Comparison of ENCODE assay signal across 8 mouse cellular contexts in genomic region chr6:128299292-128300133, GRCm38 (mm10). TPM values are rescaled to one million over a fixed set of nuclear protein-coding genes. Genes with fewer than 3 reads are reported as not detected.
A peak's percentile ranks its signal among the peaks of the same experiment; 100 is the strongest.
DNase-seq lines count a peak whose midpoint lies in the region; ATAC-seq lines count a peak whose summit lies in the region.

No protein-coding gene starts in this region.

- no peaks in the 10 kb centered on the region for H3K36me3 ChIP-seq in forebrain, embryonic 14.5 days (ENCODE audit: control insufficient read depth, insufficient read depth, low read length)
- no peaks in the 10 kb centered on the region for H3K36me3 ChIP-seq in limb, embryonic 12.5 days

- H3K4me1 ChIP-seq in forebrain, embryonic 14.5 days (ENCODE audit: control insufficient read depth, insufficient read depth, low read length), result peaks cover 25% of the 10 kb centered on the region
- H3K4me1 ChIP-seq in limb, embryonic 12.5 days (replicated peaks), result peaks cover 33% of the 10 kb centered on the region

- 0 out of 2 replicates have a peak, but pooled peaks have one; percentile 7 for ATAC-seq in forebrain, embryonic 14.5 days
- ATAC-seq in limb, embryonic 12.5 days (ENCODE audit: insufficient number of reproducible peaks, insufficient read depth, low FRiP score, low TSS enrichment, low read depth), result peak; percentile 53

- H3K9me3 ChIP-seq in forebrain, embryonic 14.5 days (replicated peaks; ENCODE audit: control insufficient read depth, low read length), result no peaks in the 10 kb centered on the region
- peaks cover 8% of the 10 kb centered on the region for H3K9me3 ChIP-seq in limb, embryonic 12.5 days

- 2% methylated on average over 25 of the region's 25 CpGs for WGBS in forebrain, embryonic 14.5 days
- 1% methylated on average over 25 of the region's 25 CpGs for WGBS in limb, embryonic 12.5 days

- H3K9ac ChIP-seq in forebrain, embryonic 14.5 days (ENCODE audit: low read length), result peak overlapping the region; percentile 64
- peak overlapping the region; percentile 63 for H3K9ac ChIP-seq in limb, embryonic 12.5 days (replicated peaks)

- peak overlapping the region; percentile 100 for H3K4me2 ChIP-seq in forebrain, embryonic 14.5 days (ENCODE audit: low read length)
- H3K4me2 ChIP-seq in limb, embryonic 12.5 days, result peak overlapping the region; percentile 94

- H3K27me3 ChIP-seq in forebrain, embryonic 14.5 days (replicated peaks; ENCODE audit: control insufficient read depth, insufficient read depth, low read length), result peaks cover 47% of the 10 kb centered on the region
- H3K27me3 ChIP-seq in limb, embryonic 12.5 days, result peaks cover 49% of the 10 kb centered on the region

- H3K27ac ChIP-seq in forebrain, embryonic 14.5 days (ENCODE audit: low read depth, low read length), result no peak overlapping the region
- no peak overlapping the region for H3K27ac ChIP-seq in limb, embryonic 12.5 days

- DNase-seq in heart, adult 18-20 months, result peak; percentile 34 to 37
- no peak for DNase-seq in heart, postnatal 4 days
- peak; percentile 67 for DNase-seq in R1 (ENCODE audit: low read depth, low spot score)
- DNase-seq in forebrain, embryonic 14.5 days (ENCODE audit: low spot score), result no peak
- peak; percentile 24 for DNase-seq in retina, postnatal 1 day
- no peak for DNase-seq in thymus, postnatal 25 days
- DNase-seq in gastrocnemius, postnatal 14 days, result no peak

- H3K4me3 ChIP-seq in forebrain, embryonic 14.5 days (ENCODE audit: low read depth, low read length), result peak overlapping the region; percentile 59
- H3K4me3 ChIP-seq in limb, embryonic 12.5 days (replicated peaks), result peak overlapping the region; percentile 62

- intact Hi-C loops in gastrocnemius, postnatal 14 days (cut with DNase I; ENCODE audit: low total_unique reads), result loop anchor here (5.0 kb wide), 1 partner anchor 67 kb away; no protein-coding TSS in a partner anchor

RNA-seq across cellular contexts. Expression of gene Tead4, which starts 1.1 kb away (rescaled TPM):
- total RNA-seq in heart, adult 18-20 months (2021), result 1 to 10 TPM; 3.1 to 5.0 TPM
- 1 to 10 TPM; 6.2 to 6.9 TPM for total RNA-seq in heart, postnatal 4 days (2021)
- 0.18 and 0.37 TPM in 2 replicates for polyA plus RNA-seq in forebrain, embryonic 14.5 days (2014; fragmentation: Nextera tagmentation; extraction: Ambion mirVana)
- 3.5 TPM in 2 replicates for polyA plus RNA-seq in limb, embryonic 12.5 days (2016; fragmentation: Nextera tagmentation; extraction: Ambion mirVana)
- total RNA-seq in gastrocnemius, postnatal 14 days (2021), result 10 to 100 TPM; 10.9 to 11.0 TPM

RNA-seq across cellular contexts. Expression of gene Tulp3, which starts 56.1 kb away (rescaled TPM):
- total RNA-seq in heart, adult 18-20 months (2021), result 1 to 10 TPM; 5.6 to 6.1 TPM
- 10 to 100 TPM; 10.9 to 11.4 TPM for total RNA-seq in heart, postnatal 4 days (2021)
- polyA plus RNA-seq in forebrain, embryonic 14.5 days (2014; fragmentation: Nextera tagmentation; extraction: Ambion mirVana), result 10.4 and 11.5 TPM in 2 replicates
- 21.0 and 23.6 TPM in 2 replicates for polyA plus RNA-seq in limb, embryonic 12.5 days (2016; fragmentation: Nextera tagmentation; extraction: Ambion mirVana)
- 10 to 100 TPM in 1 of 2 experiments, 1 to 10 TPM in 1; 6.6 to 10.2 TPM for total RNA-seq in gastrocnemius, postnatal 14 days (2021)

Comparison
In these comparisons a context has a peak if more than half of its experiments do, and no peak if none do; other contexts are left out.
1. DNase-seq: peak in heart, adult 18-20 months (2 of 2), R1 (single experiment) and retina, postnatal 1 day (single experiment); none in heart, postnatal 4 days (single experiment), forebrain, embryonic 14.5 days (single experiment), thymus, postnatal 25 days (single experiment) and gastrocnemius, postnatal 14 days (single experiment).